Mouse (Mus musculus) hindbrain, postnatal 0 days (tissue): ENCODE results near the gene Unc5b. TPM values are rescaled to one million over a fixed set of nuclear protein-coding genes. Genes with fewer than 3 reads are reported as not detected.

Source experiments
- ATAC-seq: fragments of 200-750 bp; cut with Nextera tagmentation; 2 replicates; pipeline ENCODE4 v1.8.0; 2017; ENCODE audit warnings: mild to moderate bottlenecking, moderate TSS enrichment, moderate library complexity
- DNase-seq: peaks from one replicate; pipeline ENCODE4 v3.0.0-alpha.2; 2015; ENCODE audit warnings: low spot score
- H3K27ac ChIP-seq: fragments of 300-500 bp; sonication (generic); 2 replicates; pipeline ENCODE4 v1.5.1; 2014; ENCODE audit warnings: mild to moderate bottlenecking
- H3K27me3 ChIP-seq: fragments of 300-500 bp; sonication (generic); 2 replicates; pipeline ENCODE4 v1.6.1; 2014; ENCODE audit warnings: low read length, mixed read lengths; ENCODE audit not compliant: insufficient read depth
- H3K36me3 ChIP-seq: fragments of 300-500 bp; sonication (generic); 2 replicates; pipeline ENCODE4 v1.6.1; 2014; ENCODE audit warnings: low read length, mixed read lengths; ENCODE audit not compliant: insufficient read depth
- H3K4me1 ChIP-seq: fragments of 300-500 bp; sonication (generic); 2 replicates; pipeline ENCODE4 v1.6.1; 2014; ENCODE audit warnings: antibody characterized with exemption, low read length, mixed read lengths; ENCODE audit not compliant: insufficient read depth
- H3K4me2 ChIP-seq: fragments of 300-500 bp; sonication (generic); 2 replicates; pipeline ENCODE4 v1.6.1; 2014; ENCODE audit warnings: low read depth, mild to moderate bottlenecking, low read length, moderate library complexity, mixed read lengths
- H3K4me3 ChIP-seq: fragments of 300-500 bp; sonication (generic); 2 replicates; pipeline ENCODE4 v1.5.1; 2014; ENCODE audit warnings: low read length
- H3K9ac ChIP-seq: fragments of 300-500 bp; sonication (generic); replicated peaks from 2 replicates; pipeline ENCODE4 v1.6.1; 2014; ENCODE audit warnings: mild to moderate bottlenecking, low read length, moderate library complexity, mixed read lengths
- H3K9me3 ChIP-seq: fragments of 300-500 bp; sonication (generic); 2 replicates; pipeline ENCODE4 v1.6.1; 2016; ENCODE audit warnings: low read length, mixed read lengths
- CTCF ChIP-seq: IDR thresholded peaks from 2 replicates; pipeline ENCODE4 v1.5.1; 2016; ENCODE audit warnings: antibody characterized with exemption, control low read depth, low read depth
- WGBS: fragments of 180-500 bp; shearing (Covaris S2); extraction: QIAGEN DNeasy Blood & Tissue Kit; methylation state at CpG from one replicate; pipeline ENCODE4 v1.1.7; 2014; 5-methylcytosine and 5-hydroxymethylcytosine counted together
- polyA plus RNA-seq: library from polyadenylated mRNA; unstranded; fragments of >200 nt; fragmentation: Nextera tagmentation; extraction: Ambion mirVana; gene quantifications from 2 replicates; pipeline ENCODE4 v1.2.1, GENCODE M21; 2015
- total RNA-seq: library from RNA; depleted of rRNA; stranded (reverse); fragments of >200 nt; gene quantifications from 2 replicates; pipeline ENCODE4 v1.2.3, GENCODE M21; 2014; rRNA removed

Unc5b gene
- total and polyA plus RNA-seq, 2 experiments from 2014 or later = 1.8 to 27.3 TPM

DNA sequence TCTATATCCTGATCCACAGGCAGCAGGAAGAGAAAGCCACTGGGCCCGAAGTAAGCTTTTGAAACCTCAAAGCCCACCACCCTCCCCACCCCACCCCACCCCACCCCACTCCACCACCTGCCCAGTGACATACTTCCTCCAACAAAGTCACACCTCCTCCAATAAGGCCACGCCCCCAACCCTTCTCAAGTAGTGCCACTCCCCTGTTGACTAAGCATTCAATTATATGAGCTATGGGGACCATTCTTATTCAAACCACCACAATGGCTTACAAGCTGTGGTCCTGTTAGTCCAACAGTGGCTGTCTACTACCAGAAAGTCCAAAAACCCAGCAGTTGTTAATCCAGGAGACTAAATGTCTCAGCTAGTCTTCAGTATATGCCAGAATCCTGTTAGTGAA lies 112.9 kb downstream of the Unc5b start:
- H3K27ac ChIP-seq = no peak overlapping the region
- H3K9me3 ChIP-seq = no peaks in the 10 kb centered on the region
- H3K36me3 ChIP-seq = peaks cover 11% of the 10 kb centered on the region; the same call in 1 of the 2 replicates
- no peaks in the 10 kb centered on the region for H3K27me3 ChIP-seq
- H3K4me1 ChIP-seq = no peaks in the 10 kb centered on the region
- ATAC-seq (no peak), DNase-seq (no peak)
- H3K4me3 ChIP-seq = no peak overlapping the region
- no peak overlapping the region for H3K4me2 ChIP-seq
- no peak overlapping the region for H3K9ac ChIP-seq
- no peak for TF ChIP-seq CTCF
- WGBS = 94% methylated on average over 2 of the region's 2 CpGs

DNA sequence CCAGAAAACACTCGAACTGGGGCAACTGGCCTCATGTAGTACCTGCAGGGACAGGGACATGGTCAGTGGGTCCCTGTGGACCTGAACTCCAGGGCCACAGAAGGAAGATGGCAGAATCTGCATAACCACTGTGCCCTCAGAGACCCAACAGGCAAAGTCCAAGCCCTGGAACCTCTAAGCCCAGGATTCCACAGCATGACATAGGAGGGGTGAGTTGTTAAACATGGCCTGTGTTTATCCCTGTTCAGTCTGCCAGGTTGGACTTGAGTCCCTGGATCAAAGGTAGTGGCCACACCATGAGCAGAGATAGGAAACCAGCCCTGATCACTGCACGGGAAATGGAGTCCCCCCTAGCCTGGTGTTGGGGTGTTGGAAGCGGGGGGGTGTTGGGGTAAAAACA lies 114.9 kb downstream of the Unc5b start:
- Histone ChIP-seq H3K4me1 (no peaks in the 10 kb centered on the region), H3K27ac (no peak overlapping the region), H3K9ac (no peak overlapping the region), H3K4me2 (no peak overlapping the region), H3K36me3 (peaks cover 11% of the 10 kb centered on the region; the same call in 1 of the 2 replicates), H3K4me3 (no peak overlapping the region), H3K27me3 (no peaks in the 10 kb centered on the region), H3K9me3 (no peaks in the 10 kb centered on the region)
- 97% methylated on average over 3 of the region's 3 CpGs for WGBS
- TF ChIP-seq CTCF = no peak
- ATAC-seq (no peak), DNase-seq (no peak)

Other genes with a start within 250 kb of the Unc5b start
- 20.6 and 31.8 TPM in 2 replicates for gene Cdh23, start 135.1 kb downstream of the Unc5b start, total RNA-seq
- 3.5 and 4.0 TPM in 2 replicates for gene Cdh23, start 135.1 kb downstream of the Unc5b start, polyA plus RNA-seq
- gene Slc29a3, start 78.8 kb downstream of the Unc5b start, total RNA-seq = 8.5 and 10.0 TPM in 2 replicates
- gene Slc29a3, start 78.8 kb downstream of the Unc5b start, polyA plus RNA-seq = 9.1 and 9.3 TPM in 2 replicates